Mouse (Mus musculus): ENCODE measurements around the gene Tmem179b.

GRCm38 (mm10) chr19:8803879-8804660 lies 29.8 kb upstream of the Tmem179b start:
- no peak for TF ChIP-seq TAL1 (IDR thresholded peaks at IDR 0.05; ENCODE audit: low read length)
- no peak for TF ChIP-seq GATA1 (IDR thresholded peaks at IDR 0.05; ENCODE audit: low read length)

All from erythroblast, embryonic 14.5 days (primary cell).